Mouse (Mus musculus) hindbrain, embryonic 16.5 days (tissue): ENCODE data around the gene Znrf3. TPM values are rescaled to one million over a fixed set of nuclear protein-coding genes. Genes with fewer than 3 reads are reported as not detected.

Experiments
- ATAC-seq: fragments of 200-750 bp; cut with Nextera tagmentation; 2 replicates; pipeline ENCODE4 v1.8.0; 2017; ENCODE audit warnings: moderate TSS enrichment, moderate library complexity
- H3K27ac ChIP-seq: fragments of 300-500 bp; sonication (generic); 2 replicates; pipeline ENCODE4 v1.5.1; 2014; ENCODE audit warnings: low read depth, mild to moderate bottlenecking, control low read depth, low read length, moderate library complexity
- H3K27me3 ChIP-seq: fragments of 300-500 bp; sonication (generic); replicated peaks from 2 replicates; pipeline ENCODE4 v1.6.1; 2014; ENCODE audit warnings: low read length; ENCODE audit not compliant: control insufficient read depth, insufficient read depth
- H3K36me3 ChIP-seq: fragments of 300-500 bp; sonication (generic); 2 replicates; pipeline ENCODE4 v1.6.1; 2014; ENCODE audit warnings: mild to moderate bottlenecking, low read length, moderate library complexity, mixed read lengths; ENCODE audit not compliant: control insufficient read depth, insufficient read depth
- H3K4me1 ChIP-seq: fragments of 300-500 bp; sonication (generic); 2 replicates; pipeline ENCODE4 v1.6.1; 2014; ENCODE audit warnings: low read depth, low read length; ENCODE audit not compliant: control insufficient read depth, insufficient read depth
- H3K4me2 ChIP-seq: fragments of 300-500 bp; sonication (generic); 2 replicates; pipeline ENCODE4 v1.6.1; 2014; ENCODE audit warnings: mild to moderate bottlenecking, low read length, control low read depth, moderate library complexity
- H3K4me3 ChIP-seq: fragments of 300-500 bp; sonication (generic); 2 replicates; pipeline ENCODE4 v1.5.1; 2014; ENCODE audit warnings: mild to moderate bottlenecking, low read length, control low read depth, moderate library complexity
- H3K9ac ChIP-seq: fragments of 300-500 bp; sonication (generic); 2 replicates; pipeline ENCODE4 v1.6.1; 2014; ENCODE audit warnings: low read depth, mild to moderate bottlenecking, control low read depth, low read length, moderate library complexity
- H3K9me3 ChIP-seq: fragments of 300-500 bp; sonication (generic); 2 replicates; pipeline ENCODE4 v1.6.1; 2014; ENCODE audit warnings: mild to moderate bottlenecking, low read length, moderate library complexity; ENCODE audit not compliant: control insufficient read depth
- WGBS: fragments of 180-500 bp; shearing (Covaris S2); extraction: QIAGEN DNeasy Blood & Tissue Kit; methylation state at CpG from one replicate; pipeline ENCODE4 v1.1.7; 2014; 5-methylcytosine and 5-hydroxymethylcytosine counted together
- polyA plus RNA-seq: library from polyadenylated mRNA; unstranded; fragments of >200 nt; fragmentation: Nextera tagmentation; extraction: Ambion mirVana; gene quantifications from 2 replicates; pipeline ENCODE4 v1.2.1, GENCODE M21; 2015

Gene Znrf3
- polyA plus RNA-seq, 1 experiment from 2014 or later, result 8.1 TPM

DNA sequence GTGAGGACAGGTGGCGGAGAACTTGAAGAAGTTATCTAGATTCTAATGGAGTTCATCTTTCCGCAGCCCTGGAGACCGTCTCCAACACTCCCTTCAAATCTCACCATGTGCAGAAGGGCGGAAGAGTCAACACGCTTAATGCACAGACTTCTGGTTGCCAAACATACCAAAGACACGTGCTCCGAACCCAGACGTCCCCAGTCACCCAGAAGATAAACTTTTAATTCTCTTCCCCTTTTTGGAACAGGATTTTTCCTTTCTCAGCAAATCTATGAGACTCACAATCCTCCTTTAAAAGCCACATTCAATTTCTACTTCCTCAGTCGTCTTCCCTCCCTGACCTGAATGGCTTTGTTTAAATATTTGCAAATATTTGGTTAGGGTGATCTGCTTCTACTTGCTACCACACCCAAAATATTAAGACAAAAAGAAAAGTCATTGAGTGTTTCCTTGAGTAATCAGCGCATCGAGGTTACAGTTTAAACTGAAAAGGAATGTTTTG, 856 bp upstream of the Znrf3 start:
- no peaks in the 10 kb centered on the region for H3K27me3 ChIP-seq
- peak overlapping the region; percentile 83; the same call in 1 of the 2 replicates for H3K9ac ChIP-seq
- 16% methylated on average over 11 of the region's 11 CpGs for WGBS
- H3K27ac ChIP-seq, result no peak overlapping the region
- H3K9me3 ChIP-seq, result no peaks in the 10 kb centered on the region
- no peaks in the 10 kb centered on the region for H3K36me3 ChIP-seq
- H3K4me1 ChIP-seq, result peaks cover 16% of the 10 kb centered on the region
- no peak for ATAC-seq
- peak overlapping the region; percentile 91 for H3K4me3 ChIP-seq
- H3K4me2 ChIP-seq, result peak overlapping the region; percentile 94

DNA sequence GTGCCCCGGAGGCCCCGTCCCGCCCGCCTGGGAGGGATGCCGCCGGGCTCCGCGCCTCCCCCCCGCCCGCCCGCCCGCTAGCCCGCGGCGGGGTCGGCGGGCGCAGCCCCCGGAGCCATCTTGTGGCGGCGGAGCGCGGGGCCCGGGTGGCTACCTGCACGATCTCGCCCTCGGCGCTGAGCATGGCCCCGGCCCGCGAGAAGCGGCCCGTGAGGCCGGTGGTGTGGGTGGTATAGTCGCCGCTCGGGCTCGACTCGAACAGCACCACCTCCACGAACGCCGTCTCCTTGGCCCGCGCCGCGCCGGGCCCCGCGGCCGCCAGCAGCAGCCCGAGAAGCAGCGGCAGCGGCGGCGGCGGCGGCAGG, 431 bp downstream of the Znrf3 start:
- WGBS, result 10% methylated on average over 2 of the region's 57 CpGs
- H3K4me3 ChIP-seq, result peak overlapping the region; percentile 91
- H3K9ac ChIP-seq, result peak overlapping the region; percentile 83
- H3K4me2 ChIP-seq, result peak overlapping the region; percentile 94
- no peaks in the 10 kb centered on the region for H3K9me3 ChIP-seq
- peak overlapping the region; percentile 77 for H3K27ac ChIP-seq
- H3K4me1 ChIP-seq, result peaks cover 16% of the 10 kb centered on the region
- H3K36me3 ChIP-seq, result no peaks in the 10 kb centered on the region
- peak; percentile 68 for ATAC-seq
- H3K27me3 ChIP-seq, result no peaks in the 10 kb centered on the region

DNA sequence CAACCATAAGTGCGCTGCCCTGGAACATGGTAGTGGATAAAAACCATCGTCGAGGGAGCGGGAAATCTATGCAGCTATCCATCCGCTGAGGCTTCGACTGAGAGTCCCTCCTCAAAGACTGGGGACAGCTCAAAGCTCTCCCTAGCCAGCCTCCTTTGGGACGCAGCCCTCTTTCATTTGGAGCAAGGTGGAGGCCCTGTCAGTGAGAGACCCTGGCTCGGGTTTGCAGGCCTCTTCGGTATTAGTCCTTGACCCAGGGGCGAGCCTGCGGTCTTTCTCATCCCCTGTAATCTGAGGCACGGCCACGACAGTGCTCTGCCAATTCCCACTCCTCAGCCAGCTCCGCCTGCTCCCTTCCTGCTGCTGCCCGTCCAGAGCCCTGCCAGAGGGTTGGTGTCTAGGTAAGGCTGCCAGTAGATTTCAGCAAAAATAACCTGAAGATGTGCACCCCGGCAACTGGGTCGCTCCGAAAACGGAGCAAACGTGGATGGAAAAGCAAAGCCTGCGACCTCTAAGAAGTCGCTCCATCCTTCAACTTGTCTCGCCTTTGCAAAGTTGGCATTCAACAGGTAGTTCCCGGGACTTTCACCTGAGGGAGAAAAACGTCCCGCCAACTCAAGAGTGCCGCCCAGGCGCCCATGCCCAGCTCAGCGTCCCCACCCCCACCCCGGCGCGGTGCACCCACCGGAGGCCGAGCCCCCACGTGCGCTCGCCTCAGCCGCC, 975 bp downstream of the Znrf3 start:
- Histone ChIP-seq H3K27ac (peak overlapping the region; percentile 77), H3K9me3 (no peaks in the 10 kb centered on the region)
- peak; percentile 32 for ATAC-seq

DNA sequence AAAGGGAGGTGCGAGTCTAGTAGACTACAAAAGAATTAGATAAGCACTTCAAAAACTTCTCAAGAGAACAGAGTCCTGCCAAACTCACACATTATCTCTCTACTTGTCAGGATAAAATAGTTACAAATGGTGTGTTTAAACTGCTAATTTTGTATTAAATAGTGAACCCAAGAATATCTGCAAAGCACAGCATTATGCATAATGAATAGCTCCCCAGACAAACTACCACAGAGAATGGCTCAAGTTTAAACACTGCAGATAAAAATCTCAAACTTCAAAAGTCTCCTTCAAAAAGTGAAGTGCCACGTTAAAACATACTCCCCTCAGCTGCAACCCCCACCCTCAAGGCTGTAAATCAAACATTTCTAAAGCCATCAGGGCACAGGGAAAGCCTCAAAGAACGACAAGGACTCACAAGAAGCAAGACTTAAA, 2.0 kb downstream of the Znrf3 start:
- peak overlapping the region; percentile 91 for H3K4me3 ChIP-seq
- no peaks in the 10 kb centered on the region for H3K27me3 ChIP-seq
- H3K36me3 ChIP-seq, result no peaks in the 10 kb centered on the region
- H3K4me2 ChIP-seq, result peak overlapping the region; percentile 94
- peaks cover 16% of the 10 kb centered on the region for H3K4me1 ChIP-seq
- H3K9ac ChIP-seq, result 0 out of 2 replicates have a peak overlapping the region, but pooled peaks have one; percentile 35
- H3K9me3 ChIP-seq, result no peaks in the 10 kb centered on the region
- 20% methylated on average over 3 of the region's 3 CpGs for WGBS
- no peak for ATAC-seq
- no peak overlapping the region for H3K27ac ChIP-seq

More for the DNA sequence above, 975 bp downstream of the Znrf3 start:
- H3K36me3 ChIP-seq, result no peaks in the 10 kb centered on the region
- H3K9ac ChIP-seq, result peak overlapping the region; percentile 83
- peak overlapping the region; percentile 91 for H3K4me3 ChIP-seq
- H3K4me2 ChIP-seq, result peak overlapping the region; percentile 94
- under 1% methylated on average over 37 of the region's 38 CpGs for WGBS
- H3K4me1 ChIP-seq, result peaks cover 16% of the 10 kb centered on the region
- H3K27me3 ChIP-seq, result no peaks in the 10 kb centered on the region

DNA sequence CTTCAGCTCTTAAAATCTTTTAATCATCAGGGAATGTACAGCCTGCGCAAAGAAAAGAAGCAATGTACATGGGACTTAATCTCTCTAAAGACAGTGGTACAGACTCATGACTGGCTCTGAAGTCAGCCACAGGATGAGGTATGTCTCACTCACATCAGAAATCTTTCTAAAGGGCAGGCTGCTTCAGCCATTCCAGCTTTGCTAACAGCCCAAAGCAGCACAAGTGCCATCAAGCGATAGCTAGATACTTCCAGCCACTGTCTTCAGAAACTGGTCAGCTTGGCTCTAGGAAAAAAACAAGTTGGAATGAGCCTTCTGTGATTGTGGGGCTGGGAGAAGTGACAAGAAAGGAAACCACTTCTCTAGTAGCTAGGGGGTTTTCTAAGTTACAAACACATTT, 7.0 kb downstream of the Znrf3 start:
- Histone ChIP-seq H3K27ac (no peak overlapping the region), H3K4me3 (no peak overlapping the region), H3K9me3 (no peaks in the 10 kb centered on the region), H3K36me3 (no peaks in the 10 kb centered on the region), H3K9ac (no peak overlapping the region), H3K27me3 (no peaks in the 10 kb centered on the region), H3K4me2 (no peak overlapping the region), H3K4me1 (peaks cover 5% of the 10 kb centered on the region)
- 86% methylated on average over 2 of the region's 2 CpGs for WGBS
- no peak for ATAC-seq

DNA sequence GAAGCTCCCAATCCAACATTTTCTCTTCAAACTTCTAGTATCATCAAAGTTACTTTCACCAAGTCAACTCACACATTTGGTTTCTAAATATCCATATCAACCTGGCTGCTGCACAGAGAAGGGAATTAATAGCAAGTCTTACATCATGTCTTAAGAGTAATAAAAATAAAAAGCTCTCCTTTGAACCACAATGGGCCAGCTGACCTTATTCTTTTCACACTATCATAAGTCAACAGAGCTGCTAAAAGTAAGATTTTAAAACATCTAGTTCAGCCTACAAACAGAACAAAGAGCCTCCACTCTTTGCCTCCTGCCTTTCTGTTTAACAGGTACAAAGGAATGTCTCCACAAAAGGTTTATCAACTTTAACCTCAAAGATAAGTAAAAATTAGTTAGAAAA, 7.7 kb downstream of the Znrf3 start:
- H3K4me2 ChIP-seq, result no peak overlapping the region
- H3K27ac ChIP-seq, result no peak overlapping the region
- H3K9ac ChIP-seq, result no peak overlapping the region
- H3K4me1 ChIP-seq, result no peaks in the 10 kb centered on the region; the same call in 1 of the 2 replicates
- ATAC-seq, result no peak
- no peaks in the 10 kb centered on the region for H3K9me3 ChIP-seq
- no peaks in the 10 kb centered on the region for H3K36me3 ChIP-seq
- H3K4me3 ChIP-seq, result no peak overlapping the region
- no peaks in the 10 kb centered on the region for H3K27me3 ChIP-seq

DNA sequence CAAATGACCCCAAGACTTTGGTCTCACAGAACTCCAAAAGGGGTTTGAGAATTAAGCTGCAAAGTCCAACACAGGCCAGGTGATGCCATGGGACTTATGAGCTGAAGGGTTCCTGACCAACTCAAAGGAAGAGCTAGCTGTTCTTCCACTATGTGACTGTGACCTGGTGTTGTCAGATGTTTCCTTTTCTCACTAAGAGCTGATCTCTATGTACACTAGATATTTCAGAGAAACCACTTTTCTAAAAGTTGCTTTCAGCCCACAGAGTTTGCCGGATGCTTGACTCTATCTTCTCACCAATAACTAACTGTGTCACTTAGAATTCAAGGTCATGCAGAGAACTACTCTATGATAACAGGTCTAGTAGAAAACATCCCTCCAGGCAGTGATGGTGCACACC, 9.2 kb downstream of the Znrf3 start:
- H3K27ac ChIP-seq, result no peak overlapping the region
- H3K4me2 ChIP-seq, result no peak overlapping the region
- 91% methylated on average over 1 of the region's 1 CpGs for WGBS
- no peak overlapping the region for H3K4me3 ChIP-seq
- H3K4me1 ChIP-seq, result peaks cover 5% of the 10 kb centered on the region
- no peaks in the 10 kb centered on the region for H3K27me3 ChIP-seq
- H3K36me3 ChIP-seq, result no peaks in the 10 kb centered on the region
- no peaks in the 10 kb centered on the region for H3K9me3 ChIP-seq
- H3K9ac ChIP-seq, result no peak overlapping the region
- ATAC-seq, result no peak

- Histone ChIP-seq H3K27me3 (no peaks in the 10 kb centered on the region), H3K4me2 (no peak overlapping the region), H3K9me3 (no peaks in the 10 kb centered on the region), H3K4me1 (peaks cover 5% of the 10 kb centered on the region; the same call in 1 of the 2 replicates), H3K36me3 (no peaks in the 10 kb centered on the region), H3K9ac (no peak overlapping the region), H3K27ac (no peak overlapping the region), H3K4me3 (no peak overlapping the region)
- ATAC-seq, result no peak
- WGBS, result 47% methylated on average over 2 of the region's 2 CpGs
Observed at GRCm38 (mm10) chr11:5432330-5432729, 12.3 kb downstream of the Znrf3 start.

GRCm38 (mm10) chr11:5430863-5431262, 13.8 kb downstream of the Znrf3 start:
- no peaks in the 10 kb centered on the region for H3K36me3 ChIP-seq
- H3K9ac ChIP-seq, result no peak overlapping the region
- 57% methylated on average over 1 of the region's 1 CpGs for whole genome bisulfite sequencing
- H3K4me2 ChIP-seq, result no peak overlapping the region
- H3K27me3 ChIP-seq, result no peaks in the 10 kb centered on the region
- ATAC-seq, result no peak
- H3K27ac ChIP-seq, result no peak overlapping the region
- no peaks in the 10 kb centered on the region for H3K9me3 ChIP-seq
- peaks cover 5% of the 10 kb centered on the region; the same call in 1 of the 2 replicates for H3K4me1 ChIP-seq
- H3K4me3 ChIP-seq, result no peak overlapping the region
